Mouse (Mus musculus) E14TG2a.4 (cell line): ENCODE data around the gene Itpkb.
A peak's percentile ranks its signal among the peaks of the same experiment; 100 is the strongest.

Experiments
- H3K27me3 ChIP-seq: 2 replicates; pipeline ENCODE4 v1.6.1; 2014; ENCODE audit warnings: low read length, control low read depth; ENCODE audit not compliant: insufficient read depth
- H3K36me3 ChIP-seq: 2 replicates; pipeline ENCODE4 v1.6.1; 2014; ENCODE audit warnings: low read length, control low read depth; ENCODE audit not compliant: insufficient read depth
- H3K4me1 ChIP-seq: replicated peaks from 2 replicates; pipeline ENCODE4 v1.6.1; 2014; ENCODE audit warnings: low read depth, low read length, control low read depth
- H3K4me3 ChIP-seq: replicated peaks from 2 replicates; pipeline ENCODE4 v1.5.1; 2014; ENCODE audit warnings: mild to moderate bottlenecking, low read length
- H3K9me3 ChIP-seq: 2 replicates; pipeline ENCODE4 v1.6.1; 2014; ENCODE audit warnings: low read length, control low read depth
- CTCF ChIP-seq: conservative IDR thresholded peaks from 2 replicates; pipeline ENCODE4 v1.5.1; 2014; ENCODE audit warnings: low read length
- NANOG ChIP-seq: IDR thresholded peaks from 2 replicates; pipeline ENCODE4 v1.6.1; 2014; ENCODE audit warnings: borderline replicate concordance, low read length, mixed read lengths
- POU5F1 ChIP-seq: IDR thresholded peaks from 2 replicates; pipeline ENCODE4 v1.6.1; 2014; ENCODE audit warnings: low read length, borderline replicate concordance

Itpkb gene

DNA sequence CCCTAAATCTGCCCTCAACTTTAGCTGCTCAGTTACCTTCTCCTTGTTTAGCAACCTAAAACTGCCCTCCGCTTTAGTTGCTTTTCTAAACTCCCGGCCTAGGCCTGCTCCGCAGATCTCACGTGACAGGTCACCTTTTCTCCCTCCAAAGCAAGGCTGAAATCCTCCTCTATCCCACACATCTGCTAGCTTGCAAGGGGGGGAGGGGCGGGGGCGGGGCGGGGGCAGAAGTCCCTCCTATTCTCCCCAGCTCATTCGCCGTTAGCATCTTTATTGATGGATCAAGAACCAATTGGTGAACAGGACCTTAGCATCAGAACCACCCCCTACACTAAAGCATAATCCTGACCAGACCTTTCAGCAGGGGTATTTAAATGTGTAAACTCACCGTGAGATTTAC lies 10.4 kb upstream of the Itpkb start:
- Histone ChIP-seq H3K36me3 (no peaks in the 10 kb centered on the region), H3K9me3 (no peaks in the 10 kb centered on the region)
- TF ChIP-seq POU5F1 (no peak), NANOG (no peak), CTCF (no peak)

DNA sequence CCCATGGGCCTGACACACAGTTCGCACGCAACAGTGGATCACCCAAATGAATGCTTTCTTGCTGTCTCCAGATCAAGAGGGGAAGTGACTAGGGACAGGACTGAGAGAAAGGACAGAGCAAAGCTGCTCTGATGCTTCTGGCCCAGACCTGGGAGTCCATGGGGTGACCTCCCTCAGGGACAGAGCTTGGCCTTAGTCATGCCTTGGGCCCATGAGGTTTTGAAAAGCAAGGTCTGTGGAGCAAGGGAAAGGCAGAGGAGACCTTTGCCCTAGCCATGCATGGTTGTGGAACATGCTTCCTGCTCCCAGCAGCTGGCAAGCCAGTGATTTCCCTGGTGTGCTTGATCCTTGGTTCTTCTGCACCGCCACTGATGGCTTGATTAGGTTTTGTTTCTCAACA lies 7.4 kb upstream of the Itpkb start:
- Histone ChIP-seq H3K9me3 (no peaks in the 10 kb centered on the region), H3K4me3 (no peak overlapping the region), H3K4me1 (no peaks in the 10 kb centered on the region), H3K36me3 (no peaks in the 10 kb centered on the region), H3K27me3 (peaks cover 15% of the 10 kb centered on the region)
- TF ChIP-seq CTCF (no peak), POU5F1 (no peak), NANOG (no peak)

More for the DNA sequence above, 10.4 kb upstream of the Itpkb start:
- H3K4me3 ChIP-seq: no peak overlapping the region
- peaks cover 21% of the 10 kb centered on the region for H3K27me3 ChIP-seq
- no peaks in the 10 kb centered on the region for H3K4me1 ChIP-seq

DNA sequence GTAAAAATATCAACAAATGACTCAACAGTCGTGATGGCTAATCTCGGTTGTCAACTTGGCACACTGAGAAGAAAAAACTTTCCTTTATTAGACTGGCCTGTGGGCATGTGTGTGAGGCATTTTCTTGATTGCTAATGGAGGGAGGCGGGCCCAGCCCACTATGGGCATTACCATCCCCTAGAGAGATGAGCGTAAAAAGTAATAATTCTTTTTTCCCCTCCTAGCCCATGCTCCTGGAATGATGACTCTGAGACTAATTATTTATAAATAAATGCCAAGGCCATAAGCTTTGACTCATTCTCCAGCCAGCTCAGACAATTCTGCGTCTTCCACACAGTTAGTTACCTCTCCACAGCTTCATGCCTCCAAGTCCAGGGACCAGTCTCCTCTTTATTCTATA lies 6.8 kb upstream of the Itpkb start:
- H3K4me1 ChIP-seq: no peaks in the 10 kb centered on the region
- no peaks in the 10 kb centered on the region for H3K36me3 ChIP-seq
- no peak overlapping the region for H3K4me3 ChIP-seq
- no peak for TF ChIP-seq NANOG
- no peak for TF ChIP-seq CTCF
- TF ChIP-seq POU5F1: no peak
- no peaks in the 10 kb centered on the region for H3K9me3 ChIP-seq
- peaks cover 13% of the 10 kb centered on the region for H3K27me3 ChIP-seq

DNA sequence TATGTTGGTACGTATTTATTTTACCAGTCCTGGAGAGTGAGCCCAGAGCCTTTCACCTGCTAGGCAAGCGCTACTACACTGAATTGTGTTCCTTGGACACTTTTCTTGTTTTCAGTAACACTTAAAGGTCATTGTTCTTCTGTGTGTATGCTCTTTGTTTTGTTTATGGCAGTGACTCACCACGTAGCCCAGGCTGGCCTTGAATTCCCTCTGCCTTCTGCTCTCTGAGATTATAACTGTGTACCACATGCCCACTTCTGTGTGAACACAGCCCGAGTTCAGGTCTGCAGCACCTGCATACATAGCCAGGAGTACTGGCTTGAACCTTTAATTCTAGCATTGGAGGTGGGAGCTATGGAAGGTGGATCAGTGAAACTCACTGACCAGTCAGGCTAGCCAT lies 6.0 kb upstream of the Itpkb start:
- Histone ChIP-seq H3K4me3 (no peak overlapping the region), H3K27me3 (peaks cover 14% of the 10 kb centered on the region), H3K4me1 (peaks cover 4% of the 10 kb centered on the region), H3K36me3 (no peaks in the 10 kb centered on the region), H3K9me3 (no peaks in the 10 kb centered on the region)
- TF ChIP-seq CTCF (no peak), POU5F1 (no peak), NANOG (no peak)

DNA sequence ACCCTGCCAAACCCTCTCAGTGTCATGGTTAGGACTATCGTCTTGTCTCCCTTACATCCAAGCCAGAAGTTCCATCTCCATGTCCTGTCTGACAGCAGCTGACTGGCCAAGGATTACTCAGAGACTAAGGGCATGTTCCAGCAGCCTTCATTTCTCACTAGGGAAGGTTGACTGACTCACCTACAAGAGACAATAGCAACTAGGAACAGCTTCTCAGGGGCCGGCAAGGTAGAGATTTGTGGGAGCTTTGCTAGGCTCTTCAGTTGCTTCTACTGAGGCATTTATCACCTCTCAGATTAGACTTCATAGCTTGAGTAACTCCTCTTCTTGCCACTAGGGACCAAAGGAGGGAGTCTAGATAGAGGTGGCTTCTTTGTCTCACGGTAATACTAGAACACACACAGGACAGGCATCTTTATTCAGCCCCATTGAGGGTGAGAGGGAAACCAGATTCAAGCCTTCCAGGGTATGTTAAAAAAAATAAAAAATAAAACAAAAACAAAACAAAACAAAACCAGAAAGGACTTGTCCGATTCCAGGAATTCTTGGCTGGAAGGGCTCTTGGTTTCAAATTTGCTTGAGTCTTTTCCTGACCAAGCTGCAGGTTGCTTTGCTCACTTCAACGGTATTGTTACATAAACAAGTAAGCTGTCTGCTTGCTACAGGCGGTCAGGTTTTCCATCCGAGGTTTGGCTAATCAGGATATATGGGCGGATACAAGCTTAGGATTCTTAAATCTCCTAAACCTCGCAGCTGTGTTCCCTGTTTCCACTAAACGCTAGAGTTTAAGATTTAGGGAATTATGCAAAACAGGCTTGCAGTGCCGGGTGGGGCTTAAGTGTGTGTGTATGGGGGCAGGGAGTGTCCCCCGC lies 1.3 kb upstream of the Itpkb start:
- Histone ChIP-seq H3K9me3 (no peaks in the 10 kb centered on the region), H3K36me3 (no peaks in the 10 kb centered on the region), H3K27me3 (peaks cover 60% of the 10 kb centered on the region), H3K4me1 (peaks cover 36% of the 10 kb centered on the region), H3K4me3 (no peak overlapping the region)
- TF ChIP-seq POU5F1 (no peak), CTCF (peak; percentile 28; the same call in 1 of the 2 replicates), NANOG (no peak)

DNA sequence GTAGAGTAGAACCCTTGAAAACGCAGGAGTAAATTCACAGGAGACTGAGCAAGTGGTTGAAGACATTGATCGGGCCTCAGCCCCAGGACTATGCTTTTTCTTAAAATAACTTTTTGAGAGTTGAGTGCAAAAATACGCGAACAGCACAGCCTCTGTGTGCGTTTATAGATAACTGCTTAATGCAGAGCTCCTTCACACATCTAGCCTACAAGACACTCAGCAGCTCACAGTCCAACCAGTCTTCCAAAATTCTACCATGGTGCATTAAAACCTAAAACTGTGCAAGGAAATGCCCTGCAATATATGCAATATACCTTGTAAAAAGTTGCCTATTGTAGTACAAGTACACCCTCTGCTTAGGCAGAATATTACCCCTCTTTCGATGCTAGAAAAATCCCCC lies 579 bp upstream of the Itpkb start:
- TF ChIP-seq CTCF (no peak), POU5F1 (no peak), NANOG (no peak)

DNA sequence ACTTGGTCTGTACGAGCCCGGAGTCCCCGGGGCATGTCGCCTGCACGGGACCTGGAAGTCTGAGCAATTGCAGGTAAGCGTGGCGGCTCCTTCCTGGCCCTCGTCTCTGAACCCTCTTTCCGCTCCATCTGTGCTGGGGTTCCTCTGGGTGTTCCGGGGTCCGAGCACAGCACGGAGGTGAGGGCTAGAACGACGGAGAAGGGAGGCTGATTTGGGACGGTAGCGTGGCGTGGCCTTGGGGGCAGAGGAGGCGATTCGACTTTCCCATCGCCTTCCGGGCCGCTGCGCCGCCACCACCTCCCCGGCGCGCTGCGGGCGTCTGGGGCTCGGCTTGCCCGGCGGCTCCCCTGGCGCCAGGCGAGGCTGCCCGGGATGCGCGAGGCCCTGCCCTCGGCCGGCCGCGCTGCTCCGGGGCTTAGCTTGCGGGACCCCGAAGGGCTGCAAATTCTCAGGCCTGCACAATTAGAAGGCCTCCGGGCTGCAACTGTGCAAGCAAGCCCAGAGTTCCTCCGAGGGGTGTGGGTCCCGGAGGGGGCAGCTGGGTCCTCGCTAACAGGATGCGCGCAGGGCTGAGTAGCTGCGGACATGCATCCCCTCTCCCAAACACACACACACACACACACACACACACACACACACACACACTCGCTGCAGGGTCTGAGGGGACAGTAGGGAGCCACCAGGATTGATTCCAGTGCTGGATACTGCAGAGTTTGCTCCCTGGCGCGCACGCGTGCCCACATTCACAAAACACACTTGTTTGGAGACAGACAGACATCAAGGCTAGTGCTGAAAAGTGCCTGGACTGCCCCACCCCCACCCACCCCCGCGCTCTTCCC lies 641 bp downstream of the Itpkb start:
- Histone ChIP-seq H3K4me1 (peaks cover 36% of the 10 kb centered on the region), H3K36me3 (no peaks in the 10 kb centered on the region), H3K9me3 (no peaks in the 10 kb centered on the region), H3K27me3 (peaks cover 77% of the 10 kb centered on the region), H3K4me3 (peak overlapping the region; percentile 75)
- TF ChIP-seq NANOG (no peak), CTCF (no peak), POU5F1 (no peak)

More for the DNA sequence above, 579 bp upstream of the Itpkb start:
- Histone ChIP-seq H3K36me3 (no peaks in the 10 kb centered on the region), H3K9me3 (no peaks in the 10 kb centered on the region), H3K27me3 (peaks cover 67% of the 10 kb centered on the region), H3K4me3 (no peak overlapping the region), H3K4me1 (peaks cover 36% of the 10 kb centered on the region)

DNA sequence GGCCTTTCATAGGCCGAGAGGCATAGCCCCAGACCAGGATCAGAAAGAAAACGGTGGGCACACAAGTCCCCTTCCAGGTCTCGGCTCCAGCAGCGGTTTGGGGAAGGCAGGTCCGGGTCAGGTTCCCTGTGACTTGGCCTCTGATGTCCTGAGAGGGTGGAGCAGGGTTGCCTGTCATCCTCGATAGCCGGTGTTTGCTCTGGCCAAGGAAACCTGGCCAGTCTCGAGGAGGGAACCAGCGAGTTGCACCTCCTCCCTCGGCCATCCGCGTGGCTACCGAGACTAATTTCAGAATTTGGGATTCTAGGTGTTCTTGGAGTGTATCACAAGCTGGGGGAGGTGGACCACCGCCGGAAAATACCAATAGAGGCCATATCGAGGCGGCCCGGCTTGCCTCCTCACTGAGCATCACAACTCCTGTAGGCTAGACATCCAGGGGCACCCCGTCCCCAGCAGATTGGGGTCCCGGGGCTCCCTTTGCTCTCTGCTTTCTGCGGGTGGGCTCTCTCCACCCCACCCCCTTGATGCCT lies 1.3 kb downstream of the Itpkb start:
- TF ChIP-seq NANOG: no peak
- no peak for TF ChIP-seq POU5F1
- TF ChIP-seq CTCF: no peak

More for the DNA sequence above, 1.3 kb downstream of the Itpkb start:
- Histone ChIP-seq H3K9me3 (no peaks in the 10 kb centered on the region), H3K4me3 (peak overlapping the region; percentile 70), H3K27me3 (peaks cover 84% of the 10 kb centered on the region), H3K36me3 (no peaks in the 10 kb centered on the region), H3K4me1 (peaks cover 36% of the 10 kb centered on the region)
